Mouse (Mus musculus): ENCODE data around the gene Fcer1g.

DNA sequence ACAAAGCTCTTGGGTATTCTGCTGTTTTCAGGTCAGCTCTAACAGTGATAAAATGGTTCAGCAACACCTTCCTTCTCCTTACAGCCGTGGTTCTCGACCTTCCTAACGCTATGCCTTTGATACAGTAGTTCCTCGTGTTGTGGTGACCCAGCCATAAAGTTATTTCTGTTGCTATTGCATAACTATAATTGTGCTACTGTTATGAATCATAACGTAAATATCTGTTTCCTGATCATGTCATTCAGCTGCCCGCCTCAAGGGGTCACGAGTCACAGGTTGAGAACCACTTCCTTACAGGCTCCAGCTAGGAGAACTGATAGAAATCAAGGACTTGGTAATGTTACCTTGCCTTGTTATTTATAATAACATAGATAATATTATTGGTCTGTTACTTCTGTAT, 49.9 kb downstream of the Fcer1g start:
- TF ChIP-seq CTCF (IDR thresholded peaks at IDR 0.05; ENCODE audit: borderline replicate concordance, insufficient read depth, low read length) (no peak), POLR2A (IDR thresholded peaks at IDR 0.05; ENCODE audit: low read depth, low read length) (no peak)
